Mouse (Mus musculus) kidney, adult 8-10 months (tissue): Measurements from ENCODE around the gene Jsrp1.

Experiments
- DNase-seq, 2 experiments: peaks; one replicate each; pipeline ENCODE4 v3.0.0; 2022

Jsrp1 gene

GRCm38 (mm10) chr10:80808099-80808984 lies 5.0 kb downstream of the Jsrp1 start:
- DNase-seq = no peak

GRCm38 (mm10) chr10:80807057-80807627 lies 6.2 kb downstream of the Jsrp1 start:
- DNase-seq = peak; percentile 52 to 56

GRCm38 (mm10) chr10:80806341-80807056 lies 6.8 kb downstream of the Jsrp1 start:
- DNase-seq = no peak

GRCm38 (mm10) chr10:80805925-80806324 lies 7.4 kb downstream of the Jsrp1 start:
- DNase-seq = peak in 1 of 2 experiments; percentile 79

GRCm38 (mm10) chr10:80805322-80805721 lies 8.0 kb downstream of the Jsrp1 start:
- DNase-seq = no peak

- DNase-seq = no peak
These were observed 8.4 kb downstream of the Jsrp1 start, which contains the start of gene Amh for GRCm38 (mm10) chr10:80804916-80805315. Gene Amh (plus strand): TSS chr10:80805243.

GRCm38 (mm10) chr10:80804340-80804739 lies 9.0 kb downstream of the Jsrp1 start:
- DNase-seq = no peak

GRCm38 (mm10) chr10:80802996-80803395 lies 10.3 kb downstream of the Jsrp1 start:
- DNase-seq = no peak

- no peak for DNase-seq
These were observed 10.9 kb downstream of the Jsrp1 start for GRCm38 (mm10) chr10:80802204-80802912.

- no peak for DNase-seq
These were observed 14.2 kb downstream of the Jsrp1 start for GRCm38 (mm10) chr10:80799070-80799566.

- peak; percentile 94 to 95 for DNase-seq
These were observed 14.9 kb downstream of the Jsrp1 start, which contains the start of the genes Sf3a2 and Plekhj1 for GRCm38 (mm10) chr10:80798150-80799006. Gene Sf3a2 (plus strand): TSS chr10:80798198. Gene Plekhj1 (minus strand): TSS chr10:80798626.

GRCm38 (mm10) chr10:80797186-80798149 lies 15.8 kb downstream of the Jsrp1 start:
- no peak for DNase-seq

- no peak for DNase-seq
These were observed 16.9 kb downstream of the Jsrp1 start for GRCm38 (mm10) chr10:80796307-80796848.

- no peak for DNase-seq
These were observed 18.5 kb downstream of the Jsrp1 start for GRCm38 (mm10) chr10:80794750-80795149.

- DNase-seq = no peak
These were observed 19.5 kb downstream of the Jsrp1 start for GRCm38 (mm10) chr10:80793803-80794202.

- DNase-seq = no peak
These were observed 20.1 kb downstream of the Jsrp1 start for GRCm38 (mm10) chr10:80793033-80793784.

GRCm38 (mm10) chr10:80792175-80793032 lies 20.9 kb downstream of the Jsrp1 start:
- DNase-seq = no peak
